Mouse (Mus musculus) liver, embryonic 14.5 days (tissue): ENCODE measurements around the gene Mogs.

Source experiments
- CTCF ChIP-seq: IDR thresholded peaks from 2 replicates; pipeline ENCODE4 v1.5.1; 2016; ENCODE audit warnings: antibody characterized with exemption, low read depth, control low read depth
- EP300 ChIP-seq: IDR thresholded peaks from 2 replicates; pipeline ENCODE4 v1.6.1; 2016; ENCODE audit warnings: antibody characterized with exemption, low read depth

DNA sequence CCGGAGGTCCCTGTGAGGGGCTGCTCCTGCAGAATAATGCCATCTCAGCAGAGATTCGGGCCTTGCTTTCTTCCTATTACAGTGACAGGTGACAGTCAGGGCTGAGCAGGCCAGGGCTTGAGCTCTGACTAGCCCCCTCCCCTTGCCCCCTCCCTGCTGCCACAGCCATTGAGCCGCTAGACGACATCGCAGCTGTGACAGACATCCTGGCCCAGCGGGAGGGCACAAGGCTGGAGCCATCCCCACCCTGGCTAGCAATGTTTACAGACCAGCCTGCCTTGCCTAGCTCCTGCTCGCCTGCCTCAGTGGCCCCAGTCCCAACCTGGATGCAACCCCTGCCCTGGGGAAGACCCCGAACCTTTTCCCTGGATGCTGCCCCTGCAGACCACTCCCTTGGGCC is 36.4 kb downstream of the Mogs start:
- TF ChIP-seq CTCF (no peak), EP300 (no peak)
